Mouse (Mus musculus): ENCODE measurements at regions not wholly inside any gene's neighbourhood (a gene's known extent, or its start where the extent isn't known, plus 50 kb on each side); places are given as distances from the start of the nearest gene placed in this dataset.

DNA sequence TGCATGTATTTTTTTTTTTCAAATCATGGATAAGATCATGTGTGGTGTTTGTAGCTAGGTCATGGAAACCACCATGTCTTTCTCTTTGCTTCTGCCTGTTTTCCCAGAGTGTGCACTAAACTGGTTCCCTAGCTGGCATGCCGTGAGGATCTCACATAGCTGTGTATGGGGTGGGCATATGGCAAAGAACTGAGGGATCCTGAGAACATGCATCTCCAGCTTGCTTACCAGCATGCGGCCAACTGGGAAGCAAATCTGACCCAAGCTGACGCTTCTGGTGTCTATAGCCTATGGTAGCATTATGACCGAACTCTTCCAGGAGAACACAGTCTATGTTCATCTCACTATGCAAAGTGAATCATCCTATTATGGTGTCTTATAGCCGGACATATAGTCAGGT, 336.5 kb upstream of the Chrm3 start:
- no peak for TF ChIP-seq CTCF (IDR thresholded peaks at IDR 0.05; ENCODE audit: borderline replicate concordance, extremely low read depth, insufficient read depth, insufficient read length)
- TF ChIP-seq POLR2A (IDR thresholded peaks at IDR 0.05; ENCODE audit: borderline replicate concordance, extremely low read depth, insufficient read depth, insufficient read length, poor library complexity, severe bottlenecking), result no peak

All from brain, embryonic 14.5 days (tissue).